Mouse (Mus musculus) cortical plate, adult 2 months (tissue): Measurements from ENCODE around the gene Rilp. TPM values are rescaled to one million over a fixed set of nuclear protein-coding genes. Genes with fewer than 3 reads are reported as not detected.
A peak's percentile ranks its signal among the peaks of the same experiment; 100 is the strongest.

ENCODE experiments used
- H3K27ac ChIP-seq: fragments of 200-500 bp; 2 replicates; pipeline ENCODE4 v1.5.1; 2012; ENCODE audit warnings: low read length, control low read depth, inconsistent platforms; ENCODE audit not compliant: insufficient read depth
- H3K4me1 ChIP-seq: fragments of 200-500 bp; 2 replicates; pipeline ENCODE4 v1.6.1; 2011; ENCODE audit warnings: low read length; ENCODE audit not compliant: control insufficient read depth, insufficient read depth
- H3K4me3 ChIP-seq: fragments of 200-500 bp; 2 replicates; pipeline ENCODE4 v1.5.1; 2011; ENCODE audit warnings: mild to moderate bottlenecking, low read length, control low read depth; ENCODE audit not compliant: insufficient read depth
- CTCF ChIP-seq: fragments of 200-500 bp; IDR thresholded peaks from 2 replicates; pipeline ENCODE4 v1.5.1; 2011; ENCODE audit warnings: mild to moderate bottlenecking, control low read depth, low read length; ENCODE audit not compliant: insufficient read depth; ENCODE audit errors: extremely low read depth
- POLR2A ChIP-seq: fragments of 200-500 bp; IDR thresholded peaks from 2 replicates; pipeline ENCODE4 v1.6.1; 2011; ENCODE audit warnings: mild to moderate bottlenecking, low read length, control low read depth; ENCODE audit not compliant: insufficient read depth; ENCODE audit errors: extremely low read depth
- polyA plus RNA-seq: library from polyadenylated mRNA; depleted of rRNA; stranded (reverse); fragments of >200 nt; gene quantifications from 2 replicates; pipeline ENCODE4 v1.2.3, GENCODE M21; 2012; rRNA removed

Gene Rilp
- polyA plus RNA-seq = 2.8 TPM in 2 replicates

GRCm38 (mm10) chr11:75509741-75510626, at the start of gene Rilp:
TSS of gene Rilp (plus strand) at chr11:75510094.
- TF ChIP-seq POLR2A (no peak), CTCF (no peak)
- Histone ChIP-seq H3K4me3 (peak within 1 kb of the TSS; percentile 37), H3K4me1 (peaks cover 1% of the 10 kb centered on the region; the same call in 1 of the 2 replicates)

GRCm38 (mm10) chr11:75460103-75460843, 49.6 kb upstream of the Rilp start:
- TF ChIP-seq POLR2A (peak; percentile 57; the same call in 1 of the 2 replicates), CTCF (no peak)
- H3K4me3 ChIP-seq = peak overlapping the region; percentile 28

More at GRCm38 (mm10) chr11:75509741-75510626, at the start of gene Rilp:
- H3K27ac ChIP-seq = peak within 1 kb of the TSS; percentile 47

GRCm38 (mm10) chr11:75460844-75461742, 48.8 kb upstream of the Rilp start, which contains the start of gene Tlcd2:
TSS of gene Tlcd2 (plus strand) at chr11:75461715.
- Histone ChIP-seq H3K4me3 (peak within 1 kb of the TSS; percentile 79), H3K4me1 (peaks cover 6% of the 10 kb centered on the region), H3K27ac (peak within 1 kb of the TSS; percentile 69)
- TF ChIP-seq POLR2A = peak; percentile 98
- TF ChIP-seq CTCF = no peak

More at GRCm38 (mm10) chr11:75460103-75460843, 49.6 kb upstream of the Rilp start:
- peaks cover 6% of the 10 kb centered on the region for H3K4me1 ChIP-seq
- peak overlapping the region; percentile 93 for H3K27ac ChIP-seq

- Histone ChIP-seq H3K27ac (peak overlapping the region; percentile 69; the same call in 1 of the 2 replicates), H3K4me1 (peaks cover 6% of the 10 kb centered on the region)
- TF ChIP-seq POLR2A (no peak), CTCF (no peak)
Observed at GRCm38 (mm10) chr11:75461743-75462252, 48.1 kb upstream of the Rilp start.

DNA sequence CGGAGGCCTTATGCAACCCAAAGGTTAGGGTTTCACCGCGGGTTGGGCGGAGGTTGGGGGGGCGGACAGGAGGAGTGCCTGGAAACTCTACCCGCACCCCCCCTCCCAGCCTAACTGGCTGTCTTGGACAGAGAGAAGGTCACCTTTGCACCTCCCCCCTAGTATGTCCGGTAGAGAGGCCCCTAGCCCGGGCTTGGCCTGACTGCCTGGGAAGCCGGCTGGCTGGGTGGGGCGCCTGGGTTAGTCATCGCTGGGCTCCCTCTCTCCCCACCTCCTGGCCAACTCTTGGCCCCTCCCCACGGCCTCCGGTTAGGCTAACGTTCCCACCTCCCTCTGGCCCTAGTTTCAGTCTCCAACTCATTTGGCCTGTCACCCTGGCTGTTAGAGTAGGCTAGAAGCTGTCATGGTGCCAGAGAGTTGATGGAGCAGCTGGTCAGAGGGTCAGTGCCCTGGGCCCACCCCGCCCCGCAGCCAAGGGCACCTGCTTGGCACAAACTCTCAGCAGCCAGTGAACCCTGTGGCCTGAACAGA, 47.6 kb upstream of the Rilp start:
- peak overlapping the region; percentile 79 for H3K4me3 ChIP-seq
- no peak for TF ChIP-seq CTCF
- H3K27ac ChIP-seq = peak overlapping the region; percentile 36

More at GRCm38 (mm10) chr11:75461743-75462252, 48.1 kb upstream of the Rilp start:
- H3K4me3 ChIP-seq = peak overlapping the region; percentile 79

DNA sequence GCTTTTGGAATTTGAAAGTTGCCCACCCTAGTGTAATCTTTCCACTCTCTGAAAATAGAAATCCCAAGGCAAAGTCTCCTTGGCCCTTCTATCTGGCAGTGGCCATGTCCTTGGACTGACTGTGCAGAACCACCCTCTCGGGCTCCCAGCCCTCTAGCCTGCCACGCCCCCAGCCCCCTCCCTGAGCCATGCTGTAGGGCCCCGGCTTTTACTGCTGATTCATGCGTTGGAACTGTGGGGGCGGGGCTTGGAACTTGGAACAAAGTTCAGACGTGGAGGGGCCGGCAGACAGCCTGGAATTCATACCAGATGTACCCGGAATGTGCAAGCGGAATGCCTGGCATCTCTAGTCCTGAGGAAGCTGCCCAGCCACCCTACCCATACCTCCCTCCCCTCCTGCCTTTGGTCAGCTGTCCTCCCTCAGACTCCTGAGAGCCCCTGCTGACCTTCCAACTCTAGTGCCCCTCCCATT, 47.0 kb upstream of the Rilp start:
- H3K27ac ChIP-seq = peak overlapping the region; percentile 36; the same call in 1 of the 2 replicates
- peaks cover 6% of the 10 kb centered on the region for H3K4me1 ChIP-seq
- TF ChIP-seq POLR2A (no peak), CTCF (no peak)
- peak overlapping the region; percentile 79 for H3K4me3 ChIP-seq

More for the DNA sequence above, 47.6 kb upstream of the Rilp start:
- H3K4me1 ChIP-seq = peaks cover 6% of the 10 kb centered on the region

GRCm38 (mm10) chr11:75463624-75464023, 46.3 kb upstream of the Rilp start:
- no peak overlapping the region; the same call in 1 of the 2 replicates for H3K4me3 ChIP-seq
- no peak for TF ChIP-seq POLR2A
- TF ChIP-seq CTCF = no peak
- H3K4me1 ChIP-seq = peaks cover 6% of the 10 kb centered on the region
- no peak overlapping the region for H3K27ac ChIP-seq

- TF ChIP-seq CTCF (no peak), POLR2A (no peak)
Observed at GRCm38 (mm10) chr11:75464417-75464816, 45.5 kb upstream of the Rilp start.

DNA sequence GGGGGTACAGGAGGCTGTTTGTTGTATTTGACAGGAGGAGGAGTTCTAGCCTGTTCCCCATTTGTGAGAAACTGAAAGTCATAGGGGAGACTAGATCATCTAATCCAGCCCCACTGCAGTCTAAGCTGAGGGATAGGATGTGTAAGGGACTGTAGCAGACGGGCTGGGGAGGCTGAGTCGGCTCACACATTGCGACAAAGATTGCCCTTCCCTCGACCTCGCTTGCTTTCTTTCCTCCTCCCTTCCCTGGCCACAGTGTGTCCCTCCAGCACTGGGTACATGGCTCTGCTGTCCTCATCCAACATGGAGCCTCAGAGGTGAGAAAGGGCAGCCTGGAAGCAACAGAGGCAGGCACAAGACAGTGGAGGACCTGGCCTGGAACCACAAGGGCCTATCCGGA, 44.8 kb upstream of the Rilp start:
- Histone ChIP-seq H3K27ac (no peak overlapping the region), H3K4me3 (no peak overlapping the region), H3K4me1 (peaks cover 3% of the 10 kb centered on the region)
- TF ChIP-seq CTCF (no peak), POLR2A (no peak)

More at GRCm38 (mm10) chr11:75464417-75464816, 45.5 kb upstream of the Rilp start:
- Histone ChIP-seq H3K27ac (no peak overlapping the region), H3K4me3 (no peak overlapping the region), H3K4me1 (peaks cover 6% of the 10 kb centered on the region)
